19 mouse cellular contexts compared by ENCODE assay signal in genomic region chr9:72623605-72624004, GRCm38 (mm10). TPM values are rescaled to one million over a fixed set of nuclear protein-coding genes. Genes with fewer than 3 reads are reported as not detected.
DNase-seq lines count a peak whose midpoint lies in the region; ATAC-seq lines count a peak whose summit lies in the region.
"Had no signal": no experiment of that assay in that cellular context is flagged by ENCODE, and none has a peak within 500 bp of the region (broad histone marks: within the 10 kb centered on the region; RNA-seq: fewer than 3 reads in every experiment).

No protein-coding gene starts in this region.

- no peaks in the 10 kb centered on the region for H3K27me3 ChIP-seq in liver, embryonic 16.5 days (ENCODE audit: control insufficient read depth, insufficient read depth, low read depth, low read length)
- H3K27me3 ChIP-seq in liver, embryonic 11.5 days (replicated peaks; ENCODE audit: control insufficient read depth, insufficient read depth, low read length), result no peaks in the 10 kb centered on the region
- no peaks in the 10 kb centered on the region for H3K27me3 ChIP-seq in hindbrain, embryonic 13.5 days
- H3K27me3 ChIP-seq: embryonic facial prominence, embryonic 12.5 days; forebrain, embryonic 13.5 days; forebrain, embryonic 15.5 days had no signal

- no peaks in the 10 kb centered on the region; the same call in 1 of the 2 replicates for H3K4me1 ChIP-seq in liver, embryonic 16.5 days (ENCODE audit: control insufficient read depth, low read depth, low read length)
- H3K4me1 ChIP-seq in liver, embryonic 11.5 days (replicated peaks; ENCODE audit: control insufficient read depth, insufficient read depth, low read length), result 0 out of 2 replicates have a peak, but pooled peaks cover 2% of the 10 kb centered on the region
- peaks cover 14% of the 10 kb centered on the region for H3K4me1 ChIP-seq in hindbrain, embryonic 13.5 days (replicated peaks)

- peaks cover 3% of the 10 kb centered on the region for H3K36me3 ChIP-seq in liver, embryonic 16.5 days (ENCODE audit: control insufficient read depth, insufficient read depth)
- peaks cover 3% of the 10 kb centered on the region; the same call in 1 of the 2 replicates for H3K36me3 ChIP-seq in liver, embryonic 11.5 days (ENCODE audit: control insufficient read depth, insufficient read depth, low read length)
- H3K36me3 ChIP-seq in hindbrain, embryonic 13.5 days, result peaks cover 13% of the 10 kb centered on the region

- H3K27ac ChIP-seq in liver, embryonic 16.5 days (ENCODE audit: low read length), result 0 out of 2 replicates have a peak overlapping the region, but pooled peaks have one; percentile 29
- no peak overlapping the region for H3K27ac ChIP-seq in liver, embryonic 11.5 days (ENCODE audit: low read depth, low read length)
- H3K27ac ChIP-seq in hindbrain, embryonic 13.5 days, result no peak overlapping the region
- H3K27ac ChIP-seq: embryonic facial prominence, embryonic 10.5 days; embryonic facial prominence, embryonic 12.5 days; forebrain, embryonic 13.5 days; forebrain, embryonic 15.5 days had no signal

- DNase-seq in liver, embryonic 11.5 days (ENCODE audit: low spot score), result no peak
- DNase-seq in 416B (ENCODE audit: low read depth), result peak; percentile 92
- DNase-seq in kidney, postnatal 4 days, result no peak
- DNase-seq: adrenal gland, adult 2 months; adrenal gland, postnatal 14 days; adrenal gland, postnatal 36 days; cerebellum, adult 11-12 months; cerebellum, adult 2 months; cerebellum, adult 9-10 months; cerebellum, postnatal 10 days; cerebellum, postnatal 25 days; forebrain, postnatal 0 days had no signal

- no peak for ATAC-seq in liver, embryonic 16.5 days (ENCODE audit: low read depth)
- ATAC-seq in liver, embryonic 11.5 days (replicated peaks; ENCODE audit: low FRiP score), result no peak
- ATAC-seq in megakaryocyte, adult 5-6 weeks (ENCODE audit: poor library complexity, severe bottlenecking), result peak; percentile 75
- no peak for ATAC-seq in hindbrain, embryonic 13.5 days (ENCODE audit: low FRiP score)
- ATAC-seq: forebrain, embryonic 13.5 days; forebrain, embryonic 15.5 days; forebrain, postnatal 0 days had no signal

- H3K9ac ChIP-seq in liver, embryonic 16.5 days (ENCODE audit: low read depth, low read length), result no peak overlapping the region
- H3K9ac ChIP-seq in liver, embryonic 11.5 days (ENCODE audit: low read depth, low read length), result no peak overlapping the region
- no peak overlapping the region for H3K9ac ChIP-seq in hindbrain, embryonic 13.5 days
- H3K9ac ChIP-seq: embryonic facial prominence, embryonic 12.5 days; forebrain, embryonic 13.5 days; forebrain, embryonic 15.5 days; forebrain, postnatal 0 days had no signal

- H3K9me3 ChIP-seq in liver, embryonic 16.5 days (replicated peaks; ENCODE audit: control insufficient read depth, low read length), result no peaks in the 10 kb centered on the region
- no peaks in the 10 kb centered on the region for H3K9me3 ChIP-seq in liver, embryonic 11.5 days (ENCODE audit: control insufficient read depth, low read length)
- no peaks in the 10 kb centered on the region for H3K9me3 ChIP-seq in hindbrain, embryonic 13.5 days
- H3K9me3 ChIP-seq: embryonic facial prominence, embryonic 10.5 days; embryonic facial prominence, embryonic 12.5 days; forebrain, embryonic 13.5 days; forebrain, embryonic 15.5 days had no signal

- H3K4me3 ChIP-seq in liver, embryonic 16.5 days (ENCODE audit: low read depth, low read length), result no peak overlapping the region
- H3K4me3 ChIP-seq in liver, embryonic 11.5 days (ENCODE audit: low read depth, low read length), result no peak overlapping the region
- no peak overlapping the region for H3K4me3 ChIP-seq in hindbrain, embryonic 13.5 days
- H3K4me3 ChIP-seq: embryonic facial prominence, embryonic 10.5 days; embryonic facial prominence, embryonic 12.5 days; forebrain, embryonic 13.5 days; forebrain, embryonic 15.5 days had no signal

- 54% methylated on average over 1 of the region's 1 CpGs for WGBS in liver, embryonic 16.5 days (ENCODE audit: insufficient replicate concordance)
- WGBS in liver, embryonic 11.5 days, result 91% methylated on average over 1 of the region's 1 CpGs
- WGBS in hindbrain, embryonic 13.5 days, result 86% methylated on average over 1 of the region's 1 CpGs

- H3K4me2 ChIP-seq in liver, embryonic 16.5 days (ENCODE audit: low read depth, low read length), result no peak overlapping the region
- H3K4me2 ChIP-seq in liver, embryonic 11.5 days, result no peak overlapping the region
- H3K4me2 ChIP-seq in hindbrain, embryonic 13.5 days, result no peak overlapping the region
- H3K4me2 ChIP-seq: embryonic facial prominence, embryonic 12.5 days; forebrain, embryonic 13.5 days; forebrain, embryonic 15.5 days had no signal

RNA-seq across cellular contexts. Expression of gene Nedd4, which starts 38.5 kb away (rescaled TPM):
- polyA plus RNA-seq in liver, embryonic 16.5 days (2015; fragmentation: Nextera tagmentation; extraction: Ambion mirVana), result 94.7 and 98.2 TPM in 2 replicates
- polyA plus RNA-seq in liver, embryonic 11.5 days (2014; fragmentation: Nextera tagmentation; extraction: Ambion mirVana), result 302 and 334 TPM in 2 replicates
- 36.7 and 38.0 TPM in 2 replicates for total RNA-seq in megakaryocyte, adult 5-6 weeks (2015)
- total RNA-seq in megakaryocyte, adult 5-6 weeks (2017), result 47.0 and 68.7 TPM in 2 replicates
- 514 and 518 TPM in 2 replicates for polyA plus RNA-seq in hindbrain, embryonic 13.5 days (2015; fragmentation: Nextera tagmentation; extraction: Ambion mirVana)
